Mouse (Mus musculus) erythroblast, adult 5-6 weeks (primary cell): ENCODE measurements at regions not wholly inside any gene's neighbourhood (a gene's known extent, or its start where the extent isn't known, plus 50 kb on each side); places are given as distances from the start of the nearest gene placed in this dataset.
"Not testable (repeated sequence)": the region's sequence is repeated elsewhere in the genome, so short reads cannot be mapped to it uniquely, and the experiment has no call there.

Source experiments
- ATAC-seq: replicated peaks from 2 replicates; pipeline ENCODE4 v1.8.0; 2016; ENCODE audit warnings: moderate number of reproducible peaks, mild to moderate bottlenecking, moderate TSS enrichment, inconsistent platforms; ENCODE audit not compliant: poor library complexity, low FRiP score, severe bottlenecking

GRCm38 (mm10) chr17:83973461-83974350 lies 125.9 kb upstream of the Haao start:
- no peak for ATAC-seq

GRCm38 (mm10) chr17:83972874-83973273 lies 125.1 kb upstream of the Haao start:
- ATAC-seq: no peak

DNA sequence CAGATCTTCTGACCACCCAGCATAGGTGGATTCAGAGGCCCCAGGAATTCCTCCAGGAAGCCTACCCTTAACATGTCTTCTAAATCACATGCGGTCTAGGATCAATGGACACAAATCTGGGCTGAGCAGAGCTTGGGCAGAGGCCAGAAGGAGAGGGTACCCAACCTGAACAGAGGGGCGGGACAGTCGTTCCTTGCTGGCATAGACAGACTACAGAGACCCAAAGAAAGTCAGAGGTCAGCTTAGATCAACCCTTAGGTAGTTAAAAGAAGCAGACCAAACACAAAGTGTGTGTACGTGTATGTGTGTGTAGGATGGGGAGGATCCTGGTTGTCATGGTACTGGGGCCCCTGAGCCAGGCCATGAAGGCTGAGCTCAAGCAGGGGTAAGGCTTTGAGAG lies 124.7 kb upstream of the Haao start:
- no peak for ATAC-seq

DNA sequence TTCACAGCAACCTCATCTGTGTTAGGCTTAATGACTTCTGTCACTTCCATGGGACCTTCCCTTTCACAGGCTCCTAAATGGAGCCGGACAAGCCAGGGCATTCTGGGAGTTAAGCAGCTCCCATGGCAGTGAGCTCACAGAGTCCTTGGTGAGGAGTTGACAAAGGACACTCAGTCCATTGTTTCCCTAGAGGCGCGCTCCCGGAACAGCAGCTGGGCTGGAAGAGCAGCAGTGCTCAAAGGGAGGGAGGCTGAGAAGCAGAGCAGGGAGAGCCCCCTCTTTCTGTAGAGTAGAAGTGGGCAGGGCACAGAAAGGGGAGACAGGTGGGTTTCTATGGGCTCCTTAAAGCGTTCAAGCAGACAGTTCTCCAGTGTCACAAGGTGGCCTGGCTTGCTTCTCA lies 124.3 kb upstream of the Haao start:
- no peak for ATAC-seq

GRCm38 (mm10) chr17:83969407-83969826 lies 121.7 kb upstream of the Haao start:
- ATAC-seq: no peak

GRCm38 (mm10) chr17:83968124-83968523 lies 120.4 kb upstream of the Haao start:
- ATAC-seq: not testable (repeated sequence)

- ATAC-seq: no peak
Observed at GRCm38 (mm10) chr17:83967007-83967406, 119.2 kb upstream of the Haao start.

- ATAC-seq: no peak
Observed at GRCm38 (mm10) chr17:83964454-83965211, 116.9 kb upstream of the Haao start.

- no peak for ATAC-seq
Observed at GRCm38 (mm10) chr17:83963561-83963960, 115.8 kb upstream of the Haao start.

DNA sequence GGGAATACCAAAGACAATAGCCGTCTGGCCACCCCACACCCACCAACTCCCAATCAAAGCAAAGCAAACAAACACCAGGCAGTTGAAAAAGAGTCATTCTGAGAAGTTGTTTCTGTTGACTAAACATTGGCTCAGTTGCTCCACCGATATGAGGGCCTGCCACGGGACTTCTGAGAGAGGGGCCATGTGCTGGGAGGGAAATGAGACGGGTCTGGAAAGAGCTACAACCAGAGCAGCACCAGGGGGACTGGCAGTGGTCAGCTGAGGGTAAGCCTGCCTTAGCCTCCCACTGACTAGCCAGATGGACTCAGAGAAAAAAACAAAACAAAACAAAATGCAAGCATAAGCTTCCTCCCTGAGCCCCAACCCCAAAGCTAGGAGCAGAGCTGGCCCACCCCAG lies 115.1 kb upstream of the Haao start:
- no peak for ATAC-seq

DNA sequence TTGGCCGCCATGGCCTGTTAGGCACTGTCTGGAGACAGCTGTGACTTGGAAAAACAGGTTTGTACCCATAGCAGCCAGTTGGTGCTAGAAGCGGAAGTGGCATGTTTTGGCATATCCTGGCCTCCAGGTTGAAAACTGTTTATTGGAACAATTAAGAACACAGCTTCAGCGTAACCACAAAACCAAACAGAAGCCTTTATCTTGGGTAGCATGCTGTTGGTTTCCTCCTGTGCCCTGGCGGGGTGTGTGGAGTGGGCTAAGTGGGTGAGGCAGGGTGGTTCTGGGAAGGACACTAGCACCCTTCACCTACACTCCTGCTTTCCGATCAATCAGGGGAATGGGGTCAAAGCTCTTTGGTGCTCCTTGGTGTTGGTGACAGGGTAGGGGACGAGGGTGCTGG lies 114.4 kb upstream of the Haao start:
- no peak for ATAC-seq

- ATAC-seq: no peak
Observed at GRCm38 (mm10) chr17:83960821-83961220, 113.1 kb upstream of the Haao start.

- ATAC-seq: no peak
Observed at GRCm38 (mm10) chr17:83960158-83960557, 112.4 kb upstream of the Haao start.

DNA sequence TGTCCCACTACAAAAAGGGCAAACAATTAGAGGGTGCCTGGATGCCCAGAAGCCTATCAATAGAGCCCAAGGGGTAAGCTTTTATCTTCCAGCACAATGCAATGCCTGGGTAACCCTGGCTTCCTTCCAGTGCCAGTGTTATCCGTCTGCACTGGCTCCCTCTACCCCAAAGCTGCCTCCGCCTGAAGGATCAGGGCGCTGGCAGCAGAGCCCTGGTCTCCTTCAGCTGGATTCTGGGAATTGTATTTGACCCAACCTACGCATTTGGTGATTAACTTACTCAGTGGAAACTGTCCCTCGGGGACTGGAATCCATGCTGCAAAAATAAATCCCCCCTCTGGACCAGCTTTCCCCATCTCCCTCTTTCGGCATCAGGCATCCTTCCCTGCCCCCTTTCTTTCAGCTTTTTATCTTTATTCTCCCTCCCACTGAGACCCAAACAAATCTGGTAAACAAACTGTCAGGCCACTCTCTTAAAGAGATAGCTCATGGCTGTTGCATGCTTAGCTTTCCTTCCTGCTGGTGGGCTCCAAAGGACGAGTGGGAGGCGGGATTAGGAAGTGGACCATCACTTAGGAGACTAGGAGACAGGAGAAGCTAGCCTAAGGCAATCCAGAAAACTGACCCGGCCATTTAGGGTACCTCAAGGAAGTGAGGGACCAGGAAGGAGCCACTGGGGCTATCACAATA lies 111.5 kb upstream of the Haao start:
- no peak for ATAC-seq

- no peak for ATAC-seq
Observed at GRCm38 (mm10) chr17:83958706-83959105, 110.9 kb upstream of the Haao start.

DNA sequence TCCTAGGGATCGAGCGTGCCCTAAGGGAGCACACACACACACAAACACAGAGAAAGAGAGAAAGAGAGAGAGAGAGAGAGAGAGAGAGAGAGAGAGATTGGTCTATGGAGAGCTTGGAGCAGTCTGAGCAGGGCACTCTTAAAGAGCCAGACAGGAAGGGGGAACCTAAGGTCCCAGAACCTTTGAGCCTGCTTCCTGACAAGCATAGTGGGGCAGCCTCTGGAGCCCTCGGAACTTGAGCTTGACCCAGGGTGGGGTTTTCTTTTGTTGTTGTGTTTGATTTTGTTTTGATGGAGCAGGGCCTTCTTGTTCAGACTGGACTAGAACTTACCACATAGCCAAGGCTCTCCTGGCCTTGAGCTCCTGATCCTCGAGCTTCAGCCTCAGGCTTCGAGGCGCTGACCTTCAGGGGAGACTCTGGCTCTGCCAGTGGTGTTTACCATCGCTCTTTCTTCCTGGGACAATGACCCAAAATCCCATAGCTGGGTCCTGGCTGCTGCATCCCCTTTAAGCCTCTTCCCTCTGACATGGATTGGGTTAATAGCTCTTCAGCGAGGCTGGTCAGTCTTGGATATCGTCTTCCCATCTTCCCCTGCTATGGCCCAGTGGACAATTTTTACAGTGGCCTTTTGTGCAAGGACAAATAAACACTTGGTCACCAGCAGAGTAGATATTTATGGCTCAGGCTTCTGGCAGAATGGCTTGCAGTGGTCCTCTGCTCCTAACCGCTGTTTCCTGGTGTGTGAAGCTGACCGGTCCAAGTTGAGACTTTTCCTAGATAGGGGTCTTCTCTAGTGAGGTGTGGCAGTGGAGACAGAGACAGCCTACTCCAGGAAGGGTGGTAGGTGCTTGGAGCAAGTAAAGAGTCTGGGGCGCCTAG lies 110.1 kb upstream of the Haao start:
- no peak for ATAC-seq

DNA sequence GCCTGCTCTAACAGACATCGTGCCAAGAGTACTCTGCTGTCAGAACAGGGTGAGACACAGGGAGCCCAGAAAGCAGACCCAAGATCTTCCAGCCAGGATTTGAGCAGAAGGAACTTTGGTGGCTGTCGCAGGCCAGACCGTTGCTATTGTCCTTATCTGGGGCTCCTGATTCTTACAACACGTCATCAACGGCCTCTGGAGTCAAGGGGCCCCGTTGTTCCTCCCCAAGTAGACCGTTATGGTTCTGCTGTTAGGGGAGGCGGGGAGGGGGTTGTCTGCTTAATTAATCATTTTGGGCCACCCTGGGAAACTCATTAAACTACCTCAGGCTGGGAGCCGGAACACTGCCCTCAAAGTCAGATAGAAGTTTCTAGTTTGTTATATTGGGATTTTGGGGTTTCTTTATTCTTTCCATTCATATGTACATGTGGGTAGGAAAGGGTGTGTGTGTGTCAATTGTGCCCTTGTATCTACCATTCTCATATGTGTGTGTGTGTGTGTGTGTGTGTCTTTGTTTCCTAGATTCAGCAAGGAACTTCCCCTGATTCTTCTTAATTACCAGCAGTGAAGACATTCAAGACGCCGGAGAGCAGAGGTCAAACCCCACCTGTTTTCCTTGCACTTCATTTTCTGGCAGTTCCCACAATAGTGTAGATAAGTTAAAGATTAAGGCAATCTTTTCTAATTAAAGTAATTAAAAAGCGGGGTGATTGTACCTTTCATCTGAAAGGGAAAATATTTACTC lies 109.2 kb upstream of the Haao start:
- no peak for ATAC-seq

DNA sequence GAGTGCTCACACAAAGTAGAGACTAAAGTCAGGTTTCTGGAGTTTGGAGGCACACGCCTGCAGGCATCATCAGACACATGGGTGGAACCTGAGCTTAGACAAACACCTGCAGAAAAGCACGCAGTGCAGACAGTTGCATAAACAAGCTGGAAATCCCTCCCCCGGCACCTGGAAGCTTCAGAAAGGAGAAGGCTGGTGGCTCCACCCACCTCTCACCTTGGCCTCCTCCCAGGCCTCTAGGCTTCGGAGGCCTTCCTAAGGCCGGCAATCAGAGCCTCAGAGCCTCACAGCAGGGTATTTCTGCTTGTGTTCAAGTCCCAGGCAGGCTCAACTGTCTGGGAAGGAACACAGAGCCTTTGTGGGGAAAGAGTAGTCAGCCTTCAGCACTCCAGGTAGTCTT lies 108.2 kb upstream of the Haao start:
- ATAC-seq: no peak
